Mouse (Mus musculus): ENCODE data around the gene Dst.

The Dst gene

DNA sequence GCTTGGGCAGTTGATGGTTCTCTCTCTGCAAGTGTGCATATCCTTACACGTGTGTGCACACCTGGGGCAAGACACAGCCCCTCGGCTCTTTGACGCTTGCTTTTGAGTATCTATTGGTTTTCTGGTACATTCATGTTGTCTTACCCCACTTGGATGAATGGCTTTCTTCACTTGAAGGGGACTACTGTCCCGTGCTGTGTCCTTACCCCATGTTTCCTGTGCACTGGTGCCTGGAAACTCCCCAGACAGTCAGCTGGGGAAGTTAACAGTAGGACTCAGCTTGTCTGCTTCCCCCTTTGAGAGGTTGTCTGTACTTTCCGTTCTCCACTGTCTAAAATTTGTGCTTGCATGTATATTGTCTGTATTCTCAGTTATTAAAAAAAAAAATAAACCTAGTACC, 120.7 kb downstream of the Dst start:
- peak; percentile 8 for DNase-seq (ENCODE audit: low read depth)

DNA sequence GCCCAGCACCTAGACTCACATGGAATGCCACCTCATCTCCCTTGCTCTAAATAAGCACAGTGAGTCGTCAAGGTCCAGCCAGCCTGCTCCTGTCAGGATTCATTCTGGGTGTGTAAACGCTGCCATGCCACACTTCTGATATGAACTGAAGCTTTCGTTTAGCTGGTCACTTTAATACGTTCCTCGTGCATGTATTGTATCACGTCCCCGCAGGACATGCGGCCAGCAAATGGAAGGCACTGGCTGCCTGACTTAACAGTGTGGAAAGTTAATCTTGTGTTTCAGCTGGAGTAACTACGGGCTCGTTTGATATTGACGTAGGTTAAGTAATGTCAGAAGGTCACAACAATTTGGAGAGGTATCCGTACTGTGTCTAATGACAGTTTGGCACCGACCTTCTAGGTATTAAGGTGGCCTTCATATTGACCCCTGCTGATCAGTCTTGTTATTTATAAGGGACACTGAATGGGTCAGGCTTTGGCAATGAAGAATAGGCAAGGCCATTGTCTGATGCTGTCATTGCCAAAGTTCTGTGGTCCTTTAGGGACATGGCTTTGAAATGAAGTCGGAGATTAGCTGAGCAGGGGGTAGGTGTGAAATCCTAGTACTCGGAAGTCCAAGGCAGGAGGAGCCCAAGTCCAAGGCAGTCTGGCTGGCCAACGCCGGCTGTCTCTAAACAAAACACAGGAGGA, 122.5 kb downstream of the Dst start:
- DNase-seq (ENCODE audit: low read depth), result no peak

DNA sequence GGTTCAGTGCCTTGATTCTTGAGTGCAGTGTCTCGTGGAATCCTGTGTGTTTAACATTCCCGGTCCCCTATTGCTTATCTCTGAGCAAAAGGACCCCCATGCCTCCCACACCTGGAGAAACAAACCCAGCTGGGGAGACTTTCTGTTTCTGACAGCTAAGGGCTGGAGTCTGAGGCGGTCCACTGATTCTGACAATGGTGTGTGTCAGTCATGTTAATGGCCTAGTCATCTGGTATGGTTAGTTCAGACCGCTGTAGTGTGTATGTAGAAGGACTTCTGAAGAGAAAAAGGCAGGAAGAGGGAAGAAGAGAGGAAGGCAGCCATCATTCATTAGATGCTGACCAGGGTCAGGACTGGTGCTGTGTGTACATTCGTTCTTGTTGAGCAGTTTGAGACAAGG, 125.0 kb downstream of the Dst start:
- no peak for DNase-seq (ENCODE audit: low read depth)

DNA sequence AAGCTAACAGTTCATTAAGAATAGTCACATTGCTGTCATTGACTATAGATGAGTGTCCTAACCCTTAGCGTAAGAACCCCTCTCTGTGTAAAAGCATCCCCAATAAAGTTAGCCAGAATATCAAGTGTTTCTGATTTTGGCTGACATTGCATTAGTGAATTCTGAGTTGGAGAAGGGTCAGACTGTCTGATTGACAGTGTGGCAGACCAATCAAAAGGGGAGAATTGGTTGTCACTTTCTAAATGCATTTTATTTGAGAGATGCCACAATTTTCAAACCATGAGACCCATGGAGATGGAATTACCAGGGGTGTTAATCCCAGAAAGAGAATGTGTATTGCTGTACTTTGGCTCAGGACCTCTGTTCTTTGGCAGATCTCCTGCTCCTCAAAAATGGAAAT, 125.5 kb downstream of the Dst start:
- no peak for DNase-seq (ENCODE audit: low read depth)

DNA sequence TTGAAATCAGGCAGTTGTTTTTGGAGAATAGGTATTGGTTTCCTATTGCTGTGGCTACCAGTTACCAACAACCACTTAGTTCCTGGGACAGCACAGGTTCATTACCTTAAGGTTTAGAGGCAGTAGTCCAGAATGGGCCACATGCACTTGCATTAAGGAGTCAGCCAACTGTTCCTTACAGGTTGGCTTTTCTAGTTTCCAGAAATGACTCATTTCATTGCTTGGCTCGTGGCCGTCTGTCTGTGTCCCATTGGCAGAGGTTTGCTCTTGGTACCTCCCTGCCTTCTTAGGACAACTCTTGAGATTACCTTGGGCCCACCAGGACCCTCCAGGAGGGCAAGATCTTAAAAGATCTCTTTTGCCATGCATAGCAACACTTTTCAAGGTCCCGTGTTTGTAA, 125.9 kb downstream of the Dst start:
- no peak for DNase-seq (ENCODE audit: low read depth)

DNA sequence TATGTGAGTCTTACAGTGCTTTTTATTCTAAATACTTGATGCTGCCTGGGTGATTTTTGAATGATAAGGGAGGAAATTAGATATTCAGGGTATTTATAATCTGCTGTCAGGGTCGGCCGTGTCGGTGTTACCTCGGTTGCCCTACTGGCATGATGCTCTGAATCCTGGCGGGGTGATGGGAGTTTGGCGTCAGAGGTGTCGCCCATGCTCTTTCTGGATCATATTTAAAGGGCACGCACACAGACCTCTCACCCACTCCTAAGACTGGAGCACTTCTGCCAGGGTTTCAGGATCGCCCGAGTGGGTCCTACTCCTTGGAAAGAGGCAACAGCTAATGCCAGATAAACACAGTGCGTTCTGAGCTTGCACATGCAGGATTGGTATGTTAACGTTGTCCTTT, 128.1 kb downstream of the Dst start:
- DNase-seq (ENCODE audit: low read depth), result no peak

DNA sequence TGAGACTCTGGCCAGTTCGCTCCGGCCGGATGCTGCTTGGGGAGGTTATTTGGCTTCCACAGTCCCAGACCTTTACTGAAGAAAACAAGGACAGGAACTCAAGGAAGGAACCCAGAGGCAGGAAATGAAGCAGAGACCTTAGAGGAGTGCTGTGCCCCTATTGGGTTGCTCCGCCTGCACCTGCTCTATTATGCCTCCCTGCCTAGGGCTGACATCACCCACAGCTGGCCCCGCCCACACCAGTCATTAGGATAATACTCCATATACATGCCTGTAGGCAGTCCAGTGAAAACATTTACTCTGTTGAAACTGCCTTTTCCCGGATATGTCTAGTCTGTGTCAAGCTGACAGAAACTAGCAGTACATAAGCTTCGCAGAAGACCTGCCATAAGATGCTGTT, 130.5 kb downstream of the Dst start:
- no peak for DNase-seq (ENCODE audit: low read depth)

DNA sequence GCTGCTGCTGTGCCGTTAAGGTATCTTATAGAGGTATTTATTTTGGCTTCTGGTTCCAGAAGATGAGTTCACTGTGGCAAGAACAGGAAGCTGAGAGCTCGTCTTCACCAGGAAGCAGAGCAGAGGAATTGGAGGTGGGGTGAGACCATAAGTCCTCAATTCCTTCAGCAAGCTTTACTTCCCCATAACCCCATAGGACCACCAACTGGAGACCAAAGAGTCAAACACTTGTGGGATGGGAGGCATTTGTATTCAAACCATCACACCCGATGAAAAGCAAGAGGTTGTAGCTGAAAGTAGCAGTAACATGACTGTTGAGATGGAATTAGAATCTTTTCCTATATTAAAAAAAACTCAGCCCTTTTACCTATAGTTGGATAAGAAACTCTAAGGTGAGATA, 132.0 kb downstream of the Dst start:
- DNase-seq (ENCODE audit: low read depth), result no peak

DNA sequence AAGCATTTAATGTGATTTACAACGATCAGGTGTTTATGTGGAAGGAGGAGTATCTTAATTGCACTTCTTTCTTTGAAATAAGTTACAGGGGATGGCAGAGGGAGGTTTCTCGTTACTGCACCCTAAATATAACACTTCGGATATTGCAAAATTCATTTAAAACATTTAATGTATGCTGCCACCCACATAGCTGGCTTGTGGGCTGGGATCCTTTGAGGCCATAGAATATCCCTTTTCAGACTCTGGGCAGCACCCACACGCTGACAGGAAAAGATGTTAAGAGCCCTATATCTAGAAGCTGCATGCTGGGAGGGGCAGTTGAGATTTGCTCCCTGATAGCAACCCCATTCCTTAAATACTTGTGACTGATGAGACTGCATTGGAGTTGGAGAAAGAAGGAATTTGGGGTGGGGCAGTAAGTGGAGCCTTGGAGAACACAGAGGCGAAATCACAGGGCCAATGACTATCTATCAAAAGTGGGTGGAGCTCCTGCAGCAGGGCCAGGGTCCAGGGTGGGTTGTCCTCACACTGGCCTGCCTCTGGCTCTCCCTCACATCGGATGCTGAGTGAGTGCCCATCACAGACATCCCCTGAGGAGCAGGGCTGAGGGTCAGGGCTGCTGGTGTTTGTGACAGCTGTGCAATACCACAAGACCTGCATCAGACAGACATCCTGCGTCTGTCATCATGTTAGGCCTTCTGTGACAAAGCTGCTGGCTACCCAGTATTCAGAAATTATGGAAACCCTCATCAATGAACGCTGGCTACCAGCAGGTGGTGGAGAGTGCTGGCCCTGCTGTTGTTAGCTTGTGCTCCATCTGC, 133.1 kb downstream of the Dst start:
- DNase-seq (ENCODE audit: low read depth), result no peak

DNA sequence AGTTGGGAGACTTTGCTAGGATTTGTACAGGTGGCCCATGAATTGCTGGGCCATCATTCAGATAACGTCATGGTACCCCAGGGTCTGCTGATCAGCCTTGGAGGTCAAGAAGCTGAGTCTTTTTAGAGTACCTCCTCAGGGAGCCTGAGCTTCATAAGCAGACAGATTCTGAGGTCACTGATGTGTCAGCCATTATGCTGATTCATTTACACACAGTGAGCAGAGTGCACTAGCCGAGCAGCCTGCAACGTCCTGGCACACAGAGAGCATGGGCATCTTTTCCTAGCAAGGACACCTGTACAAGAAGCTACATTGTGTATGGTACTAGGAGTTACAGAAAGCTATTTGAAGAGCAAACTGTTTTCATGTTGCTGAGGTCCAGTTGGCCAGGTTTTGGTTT, 134.3 kb downstream of the Dst start:
- DNase-seq (ENCODE audit: low read depth), result no peak

DNA sequence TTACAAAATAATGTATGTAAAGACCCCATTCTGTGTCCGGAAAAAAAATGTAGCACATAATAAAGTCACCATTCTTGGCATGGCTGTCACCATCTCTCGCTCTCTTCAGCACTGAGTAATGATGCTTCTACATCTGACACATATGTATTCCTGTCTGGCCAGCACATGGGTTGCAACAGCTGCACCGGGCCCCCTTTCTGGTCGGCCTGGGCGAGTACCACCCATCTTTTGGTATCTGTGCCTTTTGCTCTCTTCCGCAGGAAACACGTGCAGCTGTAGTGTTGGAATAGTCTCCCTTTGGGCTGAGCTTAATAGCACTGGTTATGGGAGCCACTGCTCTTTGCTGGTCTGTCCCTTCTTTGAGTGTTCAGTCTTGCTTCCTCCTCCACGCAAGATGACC, 135.3 kb downstream of the Dst start:
- DNase-seq (ENCODE audit: low read depth), result no peak

DNA sequence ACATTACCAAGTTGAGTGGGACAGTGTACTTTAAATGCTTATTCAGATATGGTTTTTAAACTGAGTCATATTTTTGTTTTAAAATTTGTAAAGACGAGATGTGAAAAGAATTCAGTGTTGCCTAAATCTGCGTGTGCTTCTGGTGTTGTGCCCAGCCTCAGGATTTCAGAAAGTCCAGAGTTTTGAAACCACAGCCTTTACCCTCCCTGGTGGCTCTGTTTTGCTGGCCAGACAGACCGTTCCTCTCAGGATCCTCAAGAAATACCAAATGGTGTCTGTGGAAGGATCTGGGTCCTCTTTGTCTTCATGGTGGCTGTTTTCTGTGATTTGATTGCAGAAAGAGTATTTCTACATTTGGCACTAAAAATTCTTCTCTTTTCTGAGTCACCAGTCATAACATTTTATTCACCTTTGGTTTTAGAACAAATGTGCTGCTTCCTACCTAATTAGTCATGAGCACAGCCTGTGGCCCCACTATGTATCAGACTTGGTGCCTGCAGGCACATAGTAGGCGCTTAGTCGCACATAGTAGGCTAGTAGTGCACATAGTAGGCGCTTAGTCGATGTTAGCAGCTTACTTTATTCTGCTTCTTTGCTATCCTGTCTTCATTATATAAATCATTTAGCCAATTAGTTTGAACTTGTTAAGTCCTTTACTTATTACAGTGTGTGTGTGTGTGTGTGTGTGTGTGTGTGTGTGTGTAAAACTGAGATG, 136.0 kb downstream of the Dst start:
- DNase-seq (ENCODE audit: low read depth), result no peak

DNA sequence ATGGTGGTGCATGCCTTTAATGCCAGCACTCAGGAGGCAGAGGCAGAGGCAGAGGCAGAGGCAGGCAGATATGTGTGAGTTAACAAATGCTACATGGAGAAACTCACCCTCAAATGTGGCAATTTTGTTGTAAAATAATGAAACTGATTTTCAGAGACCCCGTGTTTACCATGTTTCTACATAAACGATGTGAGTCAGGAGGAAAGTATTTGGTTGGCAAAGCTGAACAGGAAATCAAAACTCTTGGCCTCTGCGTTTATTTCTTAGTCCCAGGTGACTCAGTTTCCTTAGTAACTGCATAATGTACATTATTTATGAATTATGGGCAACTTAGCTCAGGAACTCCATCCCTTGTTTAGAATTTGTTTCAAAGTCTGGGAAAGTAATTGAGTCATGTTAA, 136.7 kb downstream of the Dst start:
- DNase-seq (ENCODE audit: low read depth), result no peak

DNA sequence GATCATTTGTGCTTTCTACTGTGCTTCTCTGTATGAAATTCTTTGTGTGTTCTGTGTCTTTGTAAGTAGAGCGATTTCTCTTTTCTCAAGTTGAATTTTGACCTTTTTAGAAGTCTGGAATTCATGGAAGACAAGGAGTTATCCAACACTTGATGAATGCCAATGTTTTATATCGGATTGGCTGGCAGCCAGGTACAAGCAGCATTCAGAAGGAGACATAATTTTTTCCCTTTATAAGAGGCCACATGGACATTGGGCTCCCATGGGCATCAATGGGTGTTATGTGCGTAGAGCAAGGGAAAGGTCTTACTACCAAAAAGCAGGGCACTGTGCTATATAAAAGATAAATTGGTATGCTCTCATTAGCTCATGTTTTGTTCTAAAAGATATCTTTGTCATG, 139.3 kb downstream of the Dst start:
- DNase-seq (ENCODE audit: low read depth), result no peak

DNA sequence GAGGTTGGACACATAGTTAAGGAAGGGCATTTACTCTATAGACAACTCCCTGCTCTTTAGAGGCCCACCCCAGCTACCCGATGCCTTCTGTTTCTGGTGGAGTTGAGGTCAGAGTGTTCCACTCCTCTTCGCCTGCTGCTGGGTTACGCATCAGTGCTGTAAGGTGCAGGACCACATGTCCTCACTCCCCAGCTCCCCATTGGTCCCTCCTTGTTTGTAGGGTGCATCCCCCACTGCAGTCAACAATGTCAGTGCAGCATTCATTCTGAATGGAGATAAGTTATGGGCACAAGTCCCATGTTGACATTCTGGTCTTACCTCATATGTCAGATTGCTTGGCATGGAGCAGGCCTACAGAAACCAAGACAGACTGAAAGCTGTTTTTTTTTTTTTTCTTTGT, 143.2 kb downstream of the Dst start:
- no peak for DNase-seq (ENCODE audit: low read depth)

DNA sequence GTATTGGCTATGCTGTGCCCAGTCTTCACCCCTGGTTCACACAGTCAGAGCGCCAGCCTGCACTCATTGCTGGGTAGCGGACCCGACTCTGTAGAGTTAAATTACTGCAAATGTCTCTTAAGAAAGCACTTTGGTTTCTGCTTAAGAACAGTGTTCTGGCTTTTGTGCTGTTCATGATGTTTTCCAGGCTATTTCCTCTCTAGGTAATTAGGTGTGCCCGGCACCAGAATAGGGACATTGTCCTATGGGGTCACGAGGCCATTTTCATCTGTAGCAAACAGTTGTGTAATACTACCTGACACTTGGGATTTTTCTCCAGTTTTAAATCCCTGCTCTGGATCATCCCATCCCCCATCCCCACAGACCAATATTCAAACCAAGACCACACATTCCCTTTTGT, 144.4 kb downstream of the Dst start:
- DNase-seq (ENCODE audit: low read depth), result no peak

DNA sequence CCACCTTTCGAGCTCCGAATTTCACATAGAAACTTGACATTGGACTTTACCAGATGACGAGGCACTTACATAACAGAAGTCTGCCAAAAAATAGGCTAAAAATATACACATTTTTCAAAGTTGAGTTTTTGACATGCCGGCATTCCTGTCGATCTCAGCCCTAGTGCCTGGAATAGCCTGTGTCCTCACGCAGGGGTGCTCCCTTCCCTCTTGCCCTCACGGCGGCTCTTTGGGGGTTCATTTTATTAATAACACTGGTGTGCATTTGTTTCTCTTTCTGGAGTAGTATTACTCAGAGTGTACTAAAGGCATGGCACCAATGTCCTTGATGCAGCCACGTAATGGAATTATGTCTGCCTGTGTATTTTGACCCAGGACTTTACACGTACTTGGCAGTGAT, 146.9 kb downstream of the Dst start:
- no peak for DNase-seq (ENCODE audit: low read depth)

DNA sequence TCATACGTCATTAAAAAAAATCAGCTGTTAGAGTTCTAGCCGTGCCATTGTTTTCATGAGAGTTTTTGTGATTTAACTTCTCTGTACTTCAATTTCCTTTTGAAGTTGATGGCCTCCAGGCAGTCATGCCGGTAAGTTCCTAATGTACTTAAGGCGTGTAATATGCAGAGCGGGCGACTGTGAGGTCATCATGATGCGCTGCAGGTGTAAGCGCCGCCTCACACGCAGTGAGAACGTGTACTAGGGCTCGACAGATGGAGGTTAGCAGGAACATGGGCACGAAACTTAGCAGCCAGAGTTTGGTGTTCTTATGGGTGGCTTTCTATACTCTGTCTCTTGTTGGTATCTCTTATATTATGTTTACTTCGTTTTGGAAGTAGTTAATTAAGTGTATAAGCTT, 148.6 kb downstream of the Dst start:
- no peak for DNase-seq (ENCODE audit: low read depth)

DNA sequence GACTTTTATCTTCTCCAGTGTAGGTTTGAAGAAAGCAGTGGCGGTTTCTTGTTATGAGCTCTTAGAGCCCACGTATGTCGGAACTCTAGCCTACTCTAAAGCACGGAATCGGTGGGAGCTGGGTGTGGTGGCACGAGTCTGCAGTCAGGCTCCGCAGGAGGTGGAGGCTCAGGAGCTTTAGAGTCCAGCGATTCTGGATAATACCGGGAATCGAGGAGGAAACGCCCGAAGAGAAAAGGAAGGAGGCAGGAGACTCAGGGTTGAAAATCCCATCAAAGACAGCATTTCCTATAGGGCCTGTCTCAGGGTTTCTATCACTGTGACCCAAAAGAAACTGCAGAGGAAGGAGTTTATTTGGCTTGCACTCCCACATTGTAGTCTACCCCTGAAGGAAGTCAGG, 151.2 kb downstream of the Dst start:
- DNase-seq (ENCODE audit: low read depth), result no peak

DNA sequence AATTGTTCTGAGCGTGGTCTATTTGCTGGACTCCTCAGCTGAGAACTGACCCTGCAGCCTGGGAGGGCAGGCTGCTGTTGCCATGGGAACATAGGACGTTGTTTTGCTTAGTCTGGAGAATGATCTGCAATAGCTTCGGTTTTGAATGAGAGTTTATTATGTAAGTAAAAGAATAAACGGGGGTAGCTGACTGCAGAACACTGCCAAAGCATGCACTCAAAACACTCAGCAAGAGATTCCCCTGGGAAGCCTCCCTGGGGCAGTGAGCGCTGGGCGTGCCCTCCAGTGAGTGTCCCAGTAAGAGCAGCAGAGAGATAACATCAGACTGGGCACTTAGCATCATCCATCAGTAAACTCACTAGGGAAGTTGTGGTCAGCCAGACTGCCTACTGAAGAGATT, 152.4 kb downstream of the Dst start:
- no peak for DNase-seq (ENCODE audit: low read depth)

DNA sequence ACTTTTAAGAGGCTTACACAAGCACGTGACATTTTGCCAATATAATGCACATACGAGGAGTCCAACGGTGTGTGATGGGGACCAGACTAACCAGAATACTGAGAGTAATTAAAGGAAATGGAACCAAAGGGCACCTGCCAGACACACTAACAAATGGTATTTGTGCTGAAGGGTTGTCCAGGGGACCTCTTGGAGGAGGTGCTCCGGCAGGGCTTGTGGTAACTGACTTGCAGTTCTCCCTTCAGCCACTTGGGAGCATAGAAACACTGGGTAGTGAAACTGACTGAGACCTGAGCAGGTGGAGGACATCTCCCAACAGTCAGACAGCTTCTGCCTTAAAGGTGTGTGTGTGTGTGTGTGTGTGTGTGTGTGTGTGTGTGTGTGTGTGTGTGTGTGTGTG, 153.1 kb downstream of the Dst start:
- peak; percentile 18 for DNase-seq (ENCODE audit: low read depth)

DNA sequence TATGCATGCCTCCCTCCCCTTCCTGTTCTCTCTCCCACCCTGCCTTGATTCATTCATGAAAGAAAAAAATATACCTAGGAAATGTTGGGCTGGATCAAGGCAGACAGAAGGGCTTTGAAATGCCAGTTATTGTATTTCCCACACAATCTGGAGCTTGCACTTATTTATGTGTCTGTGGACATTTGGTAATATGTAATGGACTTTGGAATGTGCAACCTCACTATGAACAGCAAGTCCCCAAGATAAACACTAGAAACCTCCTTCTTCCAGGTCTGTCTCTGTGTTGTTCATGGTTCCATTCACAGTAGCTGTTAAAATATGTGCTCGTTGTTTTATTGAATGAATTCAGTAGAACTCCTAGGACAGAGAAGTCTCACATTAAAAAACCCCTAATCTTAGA, 153.8 kb downstream of the Dst start:
- DNase-seq (ENCODE audit: low read depth), result no peak

DNA sequence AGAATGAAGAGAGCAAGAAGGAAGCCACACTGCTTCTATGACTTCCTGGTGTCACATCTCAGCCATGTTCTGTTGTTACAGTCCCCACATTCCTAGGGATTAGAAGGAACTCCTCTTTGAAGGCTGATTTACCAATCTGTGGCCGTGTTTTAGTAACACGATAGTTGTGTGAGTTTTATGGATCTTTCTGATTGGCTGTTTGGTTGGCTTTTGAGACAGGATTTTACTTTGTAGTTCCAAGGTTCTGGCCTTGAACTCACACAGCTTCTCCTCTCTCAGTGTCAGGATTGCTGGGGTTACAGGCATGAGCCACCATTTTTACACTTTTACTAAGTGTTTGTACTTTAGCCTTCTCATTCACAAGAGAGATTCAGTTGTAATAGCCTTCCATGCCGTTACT, 155.9 kb downstream of the Dst start:
- no peak for DNase-seq (ENCODE audit: low read depth)

Data from naive thymus-derived CD4-positive, alpha-beta T cell, adult 2 months (primary cell).